Mouse (Mus musculus) limb, embryonic 14.5 days (tissue): ENCODE results near the gene Spryd7. TPM values are rescaled to one million over a fixed set of nuclear protein-coding genes. Genes with fewer than 3 reads are reported as not detected.
A peak's percentile ranks its signal among the peaks of the same experiment; 100 is the strongest.
"Not testable (repeated sequence)": the region's sequence is repeated elsewhere in the genome, so short reads cannot be mapped to it uniquely, and the experiment has no call there.

ENCODE experiments used
- ATAC-seq: fragments of 200-750 bp; cut with Nextera tagmentation; 2 replicates; pipeline ENCODE4 v1.8.0; 2017; ENCODE audit warnings: low read depth, moderate number of reproducible peaks, moderate TSS enrichment; ENCODE audit not compliant: low FRiP score
- DNase-seq: peaks from one replicate; pipeline ENCODE4 v3.0.0-alpha.2; 2015; ENCODE audit warnings: low spot score
- H3K27ac ChIP-seq: fragments of 300-500 bp; sonication (generic); replicated peaks from 2 replicates; pipeline ENCODE4 v1.5.1; 2014; ENCODE audit warnings: low read depth, mild to moderate bottlenecking, low read length, moderate library complexity, mixed read lengths
- H3K27me3 ChIP-seq: fragments of 300-500 bp; sonication (generic); 2 replicates; pipeline ENCODE4 v1.6.1; 2014; ENCODE audit warnings: low read length, mixed read lengths; ENCODE audit not compliant: control insufficient read depth, insufficient read depth
- H3K36me3 ChIP-seq: fragments of 300-500 bp; sonication (generic); 2 replicates; pipeline ENCODE4 v1.6.1; 2014; ENCODE audit warnings: mild to moderate bottlenecking, low read length, moderate library complexity, mixed read lengths; ENCODE audit not compliant: control insufficient read depth, insufficient read depth
- H3K4me1 ChIP-seq: fragments of 300-500 bp; sonication (generic); 2 replicates; pipeline ENCODE4 v1.6.1; 2014; ENCODE audit warnings: antibody characterized with exemption, low read length, mixed read lengths; ENCODE audit not compliant: control insufficient read depth, insufficient read depth
- H3K4me2 ChIP-seq: fragments of 300-500 bp; sonication (generic); replicated peaks from 2 replicates; pipeline ENCODE4 v1.6.1; 2014; ENCODE audit warnings: low read depth, mild to moderate bottlenecking, low read length, moderate library complexity; ENCODE audit not compliant: severe bottlenecking
- H3K4me3 ChIP-seq: fragments of 300-500 bp; sonication (generic); replicated peaks from 2 replicates; pipeline ENCODE4 v1.5.1; 2014; ENCODE audit warnings: low read length
- H3K9ac ChIP-seq: fragments of 300-500 bp; sonication (generic); 2 replicates; pipeline ENCODE4 v1.6.1; 2014; ENCODE audit warnings: mild to moderate bottlenecking, low read depth, low read length, moderate library complexity; ENCODE audit not compliant: severe bottlenecking
- H3K9me3 ChIP-seq: fragments of 300-500 bp; sonication (generic); 2 replicates; pipeline ENCODE4 v1.6.1; 2016; ENCODE audit warnings: low read length; ENCODE audit not compliant: control insufficient read depth
- POLR2A ChIP-seq: fragments of 200-500 bp; IDR thresholded peaks from 2 replicates; pipeline ENCODE4 v1.8.0; 2012; ENCODE audit warnings: inconsistent platforms, mild to moderate bottlenecking, moderate library complexity, borderline replicate concordance; ENCODE audit not compliant: insufficient read depth, insufficient read length; ENCODE audit errors: extremely low read depth
- WGBS: fragments of 180-500 bp; shearing (Covaris S2); extraction: QIAGEN DNeasy Blood & Tissue Kit; methylation state at CpG from one replicate; pipeline ENCODE4 v1.1.7; 2014; 5-methylcytosine and 5-hydroxymethylcytosine counted together
- polyA plus RNA-seq, 2 experiments: library from polyadenylated mRNA; depleted of rRNA in 1 of 2; stranded (reverse) in 1 of 2; unstranded in 1 of 2; fragments of >200 nt; fragmentation: Nextera tagmentation in 1 of 2; extraction: Ambion mirVana in 1 of 2; gene quantifications; 2 replicates each; pipeline versions ENCODE4 v1.2.1 to v1.2.3; 2012 to 2014

The Spryd7 gene
- polyA plus RNA-seq, 2 experiments, result 12.4 to 24.5 TPM

GRCm38 (mm10) chr14:61575066-61575465 lies 18.4 kb upstream of the Spryd7 start:
- DNase-seq, result no peak
- TF ChIP-seq POLR2A, result no peak
- no peak overlapping the region for H3K4me2 ChIP-seq
- H3K36me3 ChIP-seq, result no peaks in the 10 kb centered on the region
- ATAC-seq, result no peak
- H3K4me3 ChIP-seq, result no peak overlapping the region
- no peak overlapping the region for H3K9ac ChIP-seq
- H3K4me1 ChIP-seq, result no peaks in the 10 kb centered on the region; the same call in 1 of the 2 replicates
- no peaks in the 10 kb centered on the region for H3K9me3 ChIP-seq
- 89% methylated on average over 10 of the region's 10 CpGs for WGBS
- no peaks in the 10 kb centered on the region for H3K27me3 ChIP-seq
- H3K27ac ChIP-seq, result no peak overlapping the region

DNA sequence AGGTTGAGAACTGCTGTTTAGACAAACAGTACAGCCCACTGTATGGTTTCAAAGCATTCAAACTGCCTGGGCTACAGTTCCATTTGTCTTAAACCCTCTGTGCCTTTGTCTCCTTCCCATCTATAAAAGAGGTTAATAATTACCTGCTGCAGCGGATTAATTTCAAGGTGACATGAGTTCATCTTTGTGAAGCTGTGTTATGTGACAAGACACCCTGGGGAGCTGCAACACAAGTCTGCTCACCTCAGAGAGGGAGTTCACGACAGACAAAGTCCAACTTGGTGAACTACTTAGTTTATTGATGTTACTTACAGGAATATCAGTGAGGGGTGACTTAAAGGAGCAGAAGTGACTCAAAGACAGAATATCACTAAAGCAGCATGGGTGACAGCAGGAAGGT lies 15.4 kb upstream of the Spryd7 start:
- Histone ChIP-seq H3K4me1 (no peaks in the 10 kb centered on the region; the same call in 1 of the 2 replicates), H3K27ac (no peak overlapping the region), H3K36me3 (no peaks in the 10 kb centered on the region), H3K4me2 (no peak overlapping the region), H3K9me3 (no peaks in the 10 kb centered on the region), H3K27me3 (no peaks in the 10 kb centered on the region), H3K4me3 (no peak overlapping the region), H3K9ac (no peak overlapping the region)
- no peak for DNase-seq
- WGBS, result 70% methylated on average over 2 of the region's 2 CpGs
- TF ChIP-seq POLR2A, result no peak
- ATAC-seq, result no peak

DNA sequence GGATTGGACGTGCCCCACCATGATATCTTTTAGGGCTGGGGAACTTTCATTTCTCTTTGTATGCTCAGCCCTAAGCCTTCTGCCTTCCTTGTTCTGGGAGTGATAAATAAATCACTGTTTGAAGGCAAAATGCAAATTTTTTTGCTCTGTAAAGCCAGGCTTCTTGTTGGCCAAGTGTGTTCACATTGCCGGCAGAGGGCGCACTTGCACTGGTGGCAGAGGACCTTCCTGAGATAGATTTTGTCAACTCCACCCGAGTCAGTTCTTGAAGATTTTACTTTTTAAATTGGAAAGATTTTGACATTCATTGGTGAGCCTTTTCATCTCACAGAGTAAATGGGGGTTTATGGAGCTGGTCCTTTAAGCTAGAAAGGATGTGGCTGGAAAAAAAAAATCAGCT lies 14.7 kb upstream of the Spryd7 start:
- TF ChIP-seq POLR2A, result no peak

GRCm38 (mm10) chr14:61569344-61569743 lies 12.7 kb upstream of the Spryd7 start:
- no peak for ATAC-seq
- Histone ChIP-seq H3K27me3 (no peaks in the 10 kb centered on the region), H3K9ac (no peak overlapping the region), H3K4me2 (no peak overlapping the region), H3K36me3 (no peaks in the 10 kb centered on the region), H3K9me3 (no peaks in the 10 kb centered on the region), H3K4me1 (no peaks in the 10 kb centered on the region; the same call in 1 of the 2 replicates), H3K4me3 (no peak overlapping the region), H3K27ac (no peak overlapping the region)
- no peak for DNase-seq
- 62% methylated on average over 2 of the region's 2 CpGs for WGBS
- TF ChIP-seq POLR2A, result no peak

More for the DNA sequence above, 14.7 kb upstream of the Spryd7 start:
- DNase-seq (peak; percentile 81), ATAC-seq (no peak)
- no peak overlapping the region for H3K4me3 ChIP-seq
- no peak overlapping the region for H3K27ac ChIP-seq
- no peaks in the 10 kb centered on the region for H3K36me3 ChIP-seq
- H3K9me3 ChIP-seq, result no peaks in the 10 kb centered on the region
- WGBS, result 13% methylated on average over 4 of the region's 4 CpGs
- no peak overlapping the region for H3K9ac ChIP-seq
- no peaks in the 10 kb centered on the region; the same call in 1 of the 2 replicates for H3K4me1 ChIP-seq
- no peaks in the 10 kb centered on the region for H3K27me3 ChIP-seq
- 0 out of 2 replicates have a peak overlapping the region, but pooled peaks have one; percentile 13 for H3K4me2 ChIP-seq

- not testable (repeated sequence) for DNase-seq, H3K27me3 ChIP-seq, H3K27ac ChIP-seq, H3K4me1 ChIP-seq, H3K9ac ChIP-seq, H3K4me2 ChIP-seq, H3K9me3 ChIP-seq, ATAC-seq, H3K4me3 ChIP-seq, H3K36me3 ChIP-seq
- WGBS, result 88% methylated on average over 4 of the region's 4 CpGs
Measured at GRCm38 (mm10) chr14:61566211-61566610, 9.5 kb upstream of the Spryd7 start.

DNA sequence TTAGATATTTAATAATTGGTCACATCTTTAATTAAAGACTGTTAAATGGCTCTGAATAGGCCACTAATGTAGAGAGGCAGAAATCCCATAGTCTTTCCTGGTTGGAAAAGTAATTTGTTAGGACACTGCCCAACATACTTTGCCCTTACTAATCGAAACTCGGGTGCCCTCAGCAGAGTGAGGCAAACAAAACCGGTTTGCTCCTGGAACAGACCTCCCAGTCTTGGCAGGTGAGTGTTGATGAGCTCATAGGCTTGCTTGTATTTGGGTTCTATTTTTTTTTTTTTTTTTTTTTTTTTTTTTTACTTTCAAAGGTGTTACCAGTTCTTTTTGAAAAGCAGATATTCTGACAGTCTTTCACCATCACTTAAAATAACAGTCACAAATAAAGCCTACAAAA lies 3.2 kb upstream of the Spryd7 start:
- 74% methylated on average over 3 of the region's 3 CpGs for WGBS
- no peak overlapping the region for H3K4me2 ChIP-seq
- ATAC-seq, result no peak
- no peaks in the 10 kb centered on the region for H3K36me3 ChIP-seq
- H3K4me3 ChIP-seq, result no peak overlapping the region
- no peaks in the 10 kb centered on the region for H3K27me3 ChIP-seq
- H3K4me1 ChIP-seq, result no peaks in the 10 kb centered on the region
- no peak overlapping the region for H3K27ac ChIP-seq
- no peak overlapping the region for H3K9ac ChIP-seq
- H3K9me3 ChIP-seq, result no peaks in the 10 kb centered on the region
- no peak for TF ChIP-seq POLR2A
- no peak for DNase-seq
